8 mouse cellular contexts compared by ENCODE assay signal in genomic region chr11:62247759-62248400, GRCm38 (mm10). TPM values are rescaled to one million over a fixed set of nuclear protein-coding genes. Genes with fewer than 3 reads are reported as not detected.
DNase-seq lines count a peak whose midpoint lies in the region; ATAC-seq and TF ChIP-seq lines count a peak whose summit lies in the region.

No protein-coding gene starts in this region.

- peak overlapping the region; percentile 63 for H3K9ac ChIP-seq in embryonic facial prominence, embryonic 12.5 days
- H3K9ac ChIP-seq in midbrain, postnatal 0 days (replicated peaks; ENCODE audit: low read length, poor library complexity, severe bottlenecking): no peak overlapping the region

- no peak for DNase-seq in left cerebral cortex, adult 2 months (ENCODE audit: extremely low spot score in 1 of 2, low spot score in 2 of 2)
- no peak for DNase-seq in left cerebral cortex, postnatal 36 days (ENCODE audit: low spot score in 2 of 2)
- DNase-seq in induced T-regulatory cell, adult 2 months (ENCODE audit: low read depth): peak; percentile 23
- DNase-seq in midbrain, postnatal 0 days (ENCODE audit: low spot score): no peak
- no peak for DNase-seq in spleen, adult 12 weeks (ENCODE audit: low spot score)
- DNase-seq in left cerebral cortex, adult 8-10 months (ENCODE audit: low spot score in 2 of 2): no peak

- H3K4me3 ChIP-seq in left cerebral cortex, adult 2 months: peak overlapping the region; percentile 51
- H3K4me3 ChIP-seq in embryonic facial prominence, embryonic 12.5 days: peak overlapping the region; percentile 68
- peak overlapping the region; percentile 67 for H3K4me3 ChIP-seq in midbrain, postnatal 0 days (ENCODE audit: low read depth, low read length)

- no peaks in the 10 kb centered on the region for H3K9me3 ChIP-seq in embryonic facial prominence, embryonic 12.5 days
- no peaks in the 10 kb centered on the region for H3K9me3 ChIP-seq in midbrain, postnatal 0 days (ENCODE audit: low read length)

- intact Hi-C loops in left cerebral cortex, adult 2 months (cut with DNase I): no loop called here
- intact Hi-C loops in left cerebral cortex, postnatal 36 days (cut with DNase I): no loop called here

- H3K36me3 ChIP-seq in embryonic facial prominence, embryonic 12.5 days: no peaks in the 10 kb centered on the region
- H3K36me3 ChIP-seq in midbrain, postnatal 0 days (ENCODE audit: insufficient read depth, low read length): no peaks in the 10 kb centered on the region

- no peak overlapping the region for H3K27ac ChIP-seq in left cerebral cortex, adult 2 months
- H3K27ac ChIP-seq in embryonic facial prominence, embryonic 12.5 days: 0 out of 2 replicates have a peak overlapping the region, but pooled peaks have one; percentile 46
- no peak overlapping the region for H3K27ac ChIP-seq in midbrain, postnatal 0 days (ENCODE audit: low read depth, low read length)

- ATAC-seq in embryonic facial prominence, embryonic 12.5 days (ENCODE audit: insufficient number of reproducible peaks, insufficient read depth, low FRiP score, low TSS enrichment): no peak
- no peak for ATAC-seq in midbrain, postnatal 0 days (ENCODE audit: low FRiP score)
- no peak for ATAC-seq in erythroid progenitor cell, adult 5-6 weeks (replicated peaks; ENCODE audit: low FRiP score, poor library complexity, severe bottlenecking)

- 37% methylated on average over 18 of the region's 18 CpGs for WGBS in embryonic facial prominence, embryonic 12.5 days
- 38% methylated on average over 18 of the region's 18 CpGs for WGBS in midbrain, postnatal 0 days

- peak overlapping the region; percentile 98 for H3K4me2 ChIP-seq in embryonic facial prominence, embryonic 12.5 days (replicated peaks)
- H3K4me2 ChIP-seq in midbrain, postnatal 0 days (ENCODE audit: low read depth, low read length, poor library complexity, severe bottlenecking): peak overlapping the region; percentile 99

- no peak for TF ChIP-seq CTCF in left cerebral cortex, adult 2 months (IDR thresholded peaks at IDR 0.05)
- TF ChIP-seq CTCF in midbrain, postnatal 0 days (IDR thresholded peaks at IDR 0.05): no peak

- H3K4me1 ChIP-seq in embryonic facial prominence, embryonic 12.5 days: peaks cover 25% of the 10 kb centered on the region
- peaks cover 6% of the 10 kb centered on the region; the same call in 1 of the 2 replicates for H3K4me1 ChIP-seq in midbrain, postnatal 0 days (ENCODE audit: insufficient read depth, low read length)

- H3K27me3 ChIP-seq in embryonic facial prominence, embryonic 12.5 days: 0 out of 2 replicates have a peak, but pooled peaks cover 9% of the 10 kb centered on the region
- H3K27me3 ChIP-seq in midbrain, postnatal 0 days (ENCODE audit: insufficient read depth, low read length): peaks cover 14% of the 10 kb centered on the region

RNA-seq across cellular contexts. Expression of gene Adora2b, which starts 0.9 kb away (rescaled TPM):
- total RNA-seq in left cerebral cortex, adult 2 months (2021): 1 to 10 TPM; 5.3 to 7.8 TPM
- total RNA-seq in left cerebral cortex, postnatal 36 days (2021): 1 to 10 TPM; 6.6 to 7.0 TPM
- polyA plus RNA-seq in embryonic facial prominence, embryonic 12.5 days (2016; fragmentation: Nextera tagmentation; extraction: Ambion mirVana): 12.0 and 12.5 TPM in 2 replicates
- total RNA-seq in midbrain, postnatal 0 days (2014; rRNA removed): 5.9 and 6.0 TPM in 2 replicates
- polyA plus RNA-seq in midbrain, postnatal 0 days (2015; fragmentation: Nextera tagmentation; extraction: Ambion mirVana): 5.8 and 7.7 TPM in 2 replicates
- total RNA-seq in erythroid progenitor cell, adult 5-6 weeks (2015; ENCODE audit: low replicate concordance): 0.84 TPM in 1 of 2 replicates, not detected in the other
- 0.77 TPM in 1 of 2 replicates, not detected in the other for total RNA-seq in erythroid progenitor cell, adult 5-6 weeks (2017; ENCODE audit: low replicate concordance)
- 1 to 10 TPM; 6.2 to 8.1 (median 7.1) TPM for total RNA-seq in left cerebral cortex, adult 8-10 months (2022)

RNA-seq across cellular contexts. Expression of gene Zswim7, which starts 33.3 kb away (rescaled TPM):
- 10 to 100 TPM; 14.8 to 16.4 TPM for total RNA-seq in left cerebral cortex, adult 2 months (2021)
- total RNA-seq in left cerebral cortex, postnatal 36 days (2021): 10 to 100 TPM; 16.0 to 16.9 TPM
- 29.0 and 29.4 TPM in 2 replicates for polyA plus RNA-seq in embryonic facial prominence, embryonic 12.5 days (2016; fragmentation: Nextera tagmentation; extraction: Ambion mirVana)
- 8.4 and 12.2 TPM in 2 replicates for total RNA-seq in midbrain, postnatal 0 days (2014; rRNA removed)
- 23.8 and 24.8 TPM in 2 replicates for polyA plus RNA-seq in midbrain, postnatal 0 days (2015; fragmentation: Nextera tagmentation; extraction: Ambion mirVana)
- total RNA-seq in erythroid progenitor cell, adult 5-6 weeks (2015; ENCODE audit: low replicate concordance): 3.8 TPM in 1 of 2 replicates, not detected in the other
- not detected in 2 replicates for total RNA-seq in erythroid progenitor cell, adult 5-6 weeks (2017; ENCODE audit: low replicate concordance)
- total RNA-seq in left cerebral cortex, adult 8-10 months (2022): 10 to 100 TPM; 17.2 to 22.7 (median 18.7) TPM

RNA-seq across cellular contexts. Expression of gene Ttc19, which starts 33.4 kb away (rescaled TPM):
- total RNA-seq in left cerebral cortex, adult 2 months (2021): 10 to 100 TPM; 86.5 to 92.0 TPM
- total RNA-seq in left cerebral cortex, postnatal 36 days (2021): 10 to 100 TPM; 76.7 to 91.5 TPM
- polyA plus RNA-seq in embryonic facial prominence, embryonic 12.5 days (2016; fragmentation: Nextera tagmentation; extraction: Ambion mirVana): 35.0 and 35.6 TPM in 2 replicates
- 47.5 and 66.3 TPM in 2 replicates for total RNA-seq in midbrain, postnatal 0 days (2014; rRNA removed)
- polyA plus RNA-seq in midbrain, postnatal 0 days (2015; fragmentation: Nextera tagmentation; extraction: Ambion mirVana): 42.3 and 49.1 TPM in 2 replicates
- 0.36 TPM in 1 of 2 replicates, not detected in the other for total RNA-seq in erythroid progenitor cell, adult 5-6 weeks (2015; ENCODE audit: low replicate concordance)
- total RNA-seq in erythroid progenitor cell, adult 5-6 weeks (2017; ENCODE audit: low replicate concordance): 2.7 and 3.4 TPM in 2 replicates
- 10 to 100 TPM; 82.4 to 93.4 (median 88.3) TPM for total RNA-seq in left cerebral cortex, adult 8-10 months (2022)

Comparison
In these comparisons a context has a peak if more than half of its experiments do, and no peak if none do; other contexts are left out.
1. RNA of gene Ttc19, which starts 33.4 kb away (total RNA-seq): 86.5 to 92.0 TPM in left cerebral cortex, adult 2 months, 76.7 to 91.5 TPM in left cerebral cortex, postnatal 36 days, 82.4 to 93.4 TPM in left cerebral cortex, adult 8-10 months and 47.5 to 66.3 TPM in midbrain, postnatal 0 days; 0.36 to 3.4 TPM in erythroid progenitor cell, adult 5-6 weeks; every median in the first group is over 10 times any median in the second.
2. Peak in every context shown above with its lines, with median percentiles within 50 percentile points of each other: H3K4me3 ChIP-seq.